Mouse (Mus musculus) MEL (cell line): ENCODE measurements around the gene Ccnt2.

Experiments used
- CTCF ChIP-seq, 3 experiments: IDR thresholded peaks in 2 of 3; conservative IDR thresholded peaks in 1 of 3; 2 replicates each; pipeline ENCODE4 v1.5.1; 2011 to 2012; ENCODE audit warnings: low read length in 3 of 3, low read depth in 2 of 3, mild to moderate bottlenecking in 2 of 3, improper control_type of control experiment in 1 of 3, inconsistent platforms in 1 of 3, mixed read lengths in 1 of 3, moderate library complexity in 1 of 3; ENCODE audit not compliant: control insufficient read depth in 1 of 3, insufficient read depth in 1 of 3, poor library complexity in 1 of 3, severe bottlenecking in 1 of 3
- ELF1 ChIP-seq: IDR thresholded peaks from 2 replicates; pipeline ENCODE4 v1.6.1; 2014; ENCODE audit warnings: low read depth, mild to moderate bottlenecking, inconsistent platforms, low read length, improper control_type of control experiment, moderate library complexity
- EP300 ChIP-seq, 2 experiments: IDR thresholded peaks; 2 replicates each; pipeline ENCODE4 v1.6.1; 2011; ENCODE audit warnings: improper control_type of control experiment in 2 of 2, low read length in 2 of 2, low read depth in 1 of 2, mild to moderate bottlenecking in 1 of 2
- MAFK ChIP-seq: IDR thresholded peaks from 2 replicates; pipeline ENCODE4 v1.6.1; 2011; ENCODE audit warnings: low read depth, mild to moderate bottlenecking, low read length, improper control_type of control experiment, borderline replicate concordance
- MXI1 ChIP-seq: IDR thresholded peaks from 2 replicates; pipeline ENCODE4 v1.6.1; 2011; ENCODE audit warnings: mild to moderate bottlenecking, low read depth, low read length, improper control_type of control experiment
- NELFE ChIP-seq: IDR thresholded peaks from 2 replicates; pipeline ENCODE4 v1.6.1; 2011; ENCODE audit warnings: low read depth, low read length, improper control_type of control experiment
- POLR2A ChIP-seq, 2 experiments: IDR thresholded peaks; 2 replicates each; pipeline ENCODE4 v1.6.1; 2011 to 2012; ENCODE audit warnings: low read length in 2 of 2, mild to moderate bottlenecking in 2 of 2, control low read depth in 1 of 2, improper control_type of control experiment in 1 of 2, low read depth in 1 of 2, moderate library complexity in 1 of 2; ENCODE audit not compliant: control insufficient read depth in 1 of 2, insufficient read depth in 1 of 2, poor library complexity in 1 of 2
- USF1 ChIP-seq: IDR thresholded peaks from 2 replicates; pipeline ENCODE4 v1.6.1; 2014; ENCODE audit warnings: low read depth, mild to moderate bottlenecking, inconsistent platforms, low read length, improper control_type of control experiment, moderate library complexity
- ZC3H11A ChIP-seq: IDR thresholded peaks from 2 replicates; pipeline ENCODE4 v1.6.1; 2012; ENCODE audit warnings: low read depth, mild to moderate bottlenecking, inconsistent platforms, low read length, improper control_type of control experiment

DNA sequence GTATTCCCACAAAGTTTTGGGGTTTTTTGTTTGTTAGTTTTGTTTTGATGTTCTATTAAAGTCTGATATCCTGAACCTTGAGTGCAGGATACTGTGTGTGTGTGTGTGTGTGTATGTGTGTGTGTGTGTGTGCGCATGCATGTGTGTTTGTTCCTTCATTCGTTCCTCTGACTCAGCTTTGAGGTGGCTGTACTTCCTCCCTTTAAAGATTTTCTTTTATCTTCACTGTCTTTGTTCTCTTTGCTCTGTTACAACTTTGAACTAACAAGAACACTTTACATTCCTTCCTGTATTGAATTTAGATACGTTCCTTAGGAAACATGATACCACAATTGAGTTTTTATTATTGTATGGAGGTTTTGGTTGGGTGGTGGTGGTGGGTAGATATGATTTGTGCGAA is 22.4 kb downstream of the Ccnt2 start:
- TF ChIP-seq EP300 (IDR thresholded peaks at IDR 0.05; ENCODE audit: low read depth in 1 of 2, low read length in 2 of 2), result no peak; a peak in 1 of 4 replicates
- TF ChIP-seq MAFK, result no peak
- no peak for TF ChIP-seq ELF1
- TF ChIP-seq NELFE, result no peak
- no peak for TF ChIP-seq POLR2A (IDR thresholded peaks at IDR 0.05; ENCODE audit: control insufficient read depth in 1 of 2, insufficient read depth in 1 of 2, low read depth in 1 of 2, low read length in 2 of 2, poor library complexity in 1 of 2)
- no peak for TF ChIP-seq ZC3H11A
- TF ChIP-seq CTCF (IDR thresholded peaks at IDR 0.05 in 2 of 3, conservative IDR thresholded peaks at IDR 0.05 in 1 of 3; ENCODE audit: control insufficient read depth in 1 of 3, insufficient read depth in 1 of 3, low read depth in 2 of 3, low read length in 3 of 3, poor library complexity in 1 of 3, severe bottlenecking in 1 of 3), result no peak
- no peak for TF ChIP-seq USF1
- no peak for TF ChIP-seq MXI1
